In the genomic region with DNA sequence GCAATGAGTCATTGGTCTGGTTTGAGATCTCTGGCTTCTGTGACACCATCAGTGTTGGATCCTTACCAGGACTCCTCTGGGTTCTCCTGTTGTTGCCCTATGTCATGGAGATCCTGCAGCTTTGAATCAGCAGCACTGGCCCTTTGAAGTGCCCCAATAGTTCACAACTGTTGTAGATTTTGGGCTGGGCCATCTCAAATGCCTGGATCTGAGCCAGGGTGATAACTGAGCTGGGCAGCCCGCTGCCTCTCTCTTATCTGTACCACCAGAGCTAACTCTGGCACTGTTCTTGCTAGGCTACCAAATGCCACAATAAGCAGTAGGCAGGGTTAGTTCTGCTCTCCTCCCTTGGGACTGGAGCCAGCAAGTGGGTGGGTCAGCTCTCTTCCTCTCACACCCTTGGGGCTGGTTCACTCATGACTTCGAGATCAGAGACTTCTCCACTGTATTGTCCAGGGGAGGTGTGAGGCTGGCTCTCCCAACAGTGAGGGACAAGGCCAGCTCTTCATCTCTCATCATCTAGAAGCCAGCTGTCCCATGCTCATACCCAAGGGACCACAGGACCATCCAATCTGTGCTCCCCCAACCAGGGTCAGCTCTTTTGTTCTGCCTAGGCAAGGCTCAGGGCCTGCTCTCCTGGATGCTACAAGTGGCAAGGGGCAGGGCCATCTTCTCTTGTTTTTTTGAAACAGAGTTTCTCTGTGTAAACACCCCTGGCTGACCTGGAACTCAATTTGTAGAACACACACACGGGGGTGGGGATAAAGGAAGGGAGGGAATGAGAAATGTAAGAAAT, we compare ENCODE assay signal across 9 mouse cellular contexts. TPM values are rescaled to one million over a fixed set of nuclear protein-coding genes. Genes with fewer than 3 reads are reported as not detected.
DNase-seq lines count a peak whose midpoint lies in the region; ATAC-seq and TF ChIP-seq lines count a peak whose summit lies in the region.
"Had no signal": no experiment of that assay in that cellular context is flagged by ENCODE, and none has a peak within 500 bp of the region (broad histone marks: within the 10 kb centered on the region; RNA-seq: fewer than 3 reads in every experiment).

No protein-coding gene starts in this region.

- no peak overlapping the region for H3K4me3 ChIP-seq in heart, embryonic 16.5 days (ENCODE audit: low read length)
- H3K4me3 ChIP-seq in hindbrain, embryonic 12.5 days: no peak overlapping the region
- no peak overlapping the region for H3K4me3 ChIP-seq in layer of hippocampus, adult 2 months
- H3K4me3 ChIP-seq: neural tube, embryonic 12.5 days had no signal

- H3K27me3 ChIP-seq in heart, embryonic 16.5 days (ENCODE audit: control insufficient read depth, insufficient read depth, low read length): no peaks in the 10 kb centered on the region
- no peaks in the 10 kb centered on the region for H3K27me3 ChIP-seq in hindbrain, embryonic 12.5 days
- H3K27me3 ChIP-seq: neural tube, embryonic 12.5 days had no signal

- no peak overlapping the region for H3K9ac ChIP-seq in heart, embryonic 16.5 days (ENCODE audit: low read length)
- no peak overlapping the region for H3K9ac ChIP-seq in hindbrain, embryonic 12.5 days
- H3K9ac ChIP-seq: neural tube, embryonic 12.5 days had no signal

- H3K4me2 ChIP-seq in heart, embryonic 16.5 days (ENCODE audit: low read depth, low read length): no peak overlapping the region
- no peak overlapping the region for H3K4me2 ChIP-seq in hindbrain, embryonic 12.5 days (replicated peaks)
- H3K4me2 ChIP-seq: neural tube, embryonic 12.5 days had no signal

- H3K4me1 ChIP-seq in heart, embryonic 16.5 days (ENCODE audit: control insufficient read depth, insufficient read depth, low read length): peaks cover 8% of the 10 kb centered on the region
- no peaks in the 10 kb centered on the region for H3K4me1 ChIP-seq in hindbrain, embryonic 12.5 days
- H3K4me1 ChIP-seq: neural tube, embryonic 12.5 days had no signal

- ATAC-seq in heart, embryonic 16.5 days (replicated peaks; ENCODE audit: extremely low read depth, insufficient read depth, low FRiP score): peak; percentile 92
- no peak for ATAC-seq in hindbrain, embryonic 12.5 days (ENCODE audit: low FRiP score)

- H3K9me3 ChIP-seq in heart, embryonic 16.5 days (replicated peaks; ENCODE audit: control insufficient read depth, low read length): no peaks in the 10 kb centered on the region
- H3K9me3 ChIP-seq in hindbrain, embryonic 12.5 days (replicated peaks): no peaks in the 10 kb centered on the region
- H3K9me3 ChIP-seq: neural tube, embryonic 12.5 days had no signal

- peak overlapping the region; percentile 86 for H3K27ac ChIP-seq in heart, embryonic 16.5 days (ENCODE audit: low read length)
- no peak overlapping the region for H3K27ac ChIP-seq in hindbrain, embryonic 12.5 days
- no peak overlapping the region for H3K27ac ChIP-seq in layer of hippocampus, adult 2 months
- H3K27ac ChIP-seq: neural tube, embryonic 12.5 days had no signal

- peak; percentile 91 for DNase-seq in 3T3-L1 (ENCODE audit: low read depth, low spot score)
- peak; percentile 54 for DNase-seq in adrenal gland, postnatal 14 days
- DNase-seq in lung, postnatal 36 days: peak; percentile 73
- DNase-seq in layer of hippocampus, postnatal 36 days: no peak
- no peak for DNase-seq in layer of hippocampus, adult 2 months (ENCODE audit: low spot score in 2 of 2)
- DNase-seq in urinary bladder, postnatal 10 days (ENCODE audit: low spot score): no peak

- TF ChIP-seq CTCF in layer of hippocampus, adult 2 months (conservative IDR thresholded peaks at IDR 0.05): no peak

- no peaks in the 10 kb centered on the region for H3K36me3 ChIP-seq in heart, embryonic 16.5 days (ENCODE audit: control insufficient read depth, insufficient read depth)
- H3K36me3 ChIP-seq in hindbrain, embryonic 12.5 days: no peaks in the 10 kb centered on the region
- H3K36me3 ChIP-seq: neural tube, embryonic 12.5 days had no signal

- WGBS in heart, embryonic 16.5 days: 43% methylated on average over 3 of the region's 3 CpGs
- 74% methylated on average over 3 of the region's 3 CpGs for WGBS in hindbrain, embryonic 12.5 days

RNA-seq across cellular contexts. Expression of gene Hprt, which starts 16.5 kb away (rescaled TPM):
- 85.7 and 90.5 TPM in 2 replicates for total RNA-seq in adrenal gland, postnatal 14 days (2021)
- polyA plus RNA-seq in heart, embryonic 16.5 days (2015; fragmentation: Nextera tagmentation; extraction: Ambion mirVana): 216 and 264 TPM in 2 replicates
- total RNA-seq in layer of hippocampus, postnatal 36 days (2021): 100 to 1,000 TPM; 138 to 144 TPM
- polyA plus RNA-seq in hindbrain, embryonic 12.5 days (2016; fragmentation: Nextera tagmentation; extraction: Ambion mirVana): 54.8 and 57.3 TPM in 2 replicates
- total RNA-seq in layer of hippocampus, adult 2 months (2021): 100 to 1,000 TPM; 111 to 147 TPM

RNA-seq across cellular contexts. Expression of gene Phf6, which starts 59.3 kb away (rescaled TPM):
- total RNA-seq in adrenal gland, postnatal 14 days (2021): 17.5 TPM in 2 replicates
- polyA plus RNA-seq in heart, embryonic 16.5 days (2015; fragmentation: Nextera tagmentation; extraction: Ambion mirVana): 16.3 and 16.8 TPM in 2 replicates
- 10 to 100 TPM; 21.5 to 22.4 TPM for total RNA-seq in layer of hippocampus, postnatal 36 days (2021)
- 97.7 and 103 TPM in 2 replicates for polyA plus RNA-seq in hindbrain, embryonic 12.5 days (2016; fragmentation: Nextera tagmentation; extraction: Ambion mirVana)
- total RNA-seq in layer of hippocampus, adult 2 months (2021): 10 to 100 TPM; 19.5 to 19.9 TPM

Comparison
In these comparisons a context has a peak if more than half of its experiments do, and no peak if none do; other contexts are left out.
1. DNase-seq: peak in 3T3-L1 (single experiment), adrenal gland, postnatal 14 days (single experiment) and lung, postnatal 36 days (single experiment); none in layer of hippocampus, postnatal 36 days (0 of 2), layer of hippocampus, adult 2 months (0 of 2) and urinary bladder, postnatal 10 days (single experiment).